Mouse (Mus musculus): ENCODE measurements at regions not wholly inside any gene's neighbourhood (a gene's known extent, or its start where the extent isn't known, plus 50 kb on each side); places are given as distances from the start of the nearest gene placed in this dataset.
A peak's percentile ranks its signal among the peaks of the same experiment; 100 is the strongest.
"Not testable (repeated sequence)": the region's sequence is repeated elsewhere in the genome, so short reads cannot be mapped to it uniquely, and the experiment has no call there.

- not testable (repeated sequence) for H3K4me3 ChIP-seq (replicated peaks); H3K4me1 ChIP-seq (replicated peaks); H3K4me2 ChIP-seq; H3K36me3 ChIP-seq; H3K27me3 ChIP-seq; ATAC-seq (ENCODE audit: low read depth); DNase-seq; H3K9me3 ChIP-seq (replicated peaks); H3K27ac ChIP-seq; H3K9ac ChIP-seq
- 34% methylated on average over 7 of the region's 7 CpGs for WGBS (ENCODE audit: insufficient replicate concordance)
Observed at GRCm38 (mm10) chr14:53635206-53635605, 618.7 kb downstream of the Dad1 start.

GRCm38 (mm10) chr14:53634320-53634979, 619.5 kb downstream of the Dad1 start:
- not testable (repeated sequence) for H3K9me3 ChIP-seq (replicated peaks); H3K36me3 ChIP-seq; H3K4me1 ChIP-seq (replicated peaks); H3K27ac ChIP-seq; H3K27me3 ChIP-seq; H3K4me3 ChIP-seq (replicated peaks); ATAC-seq (ENCODE audit: low read depth); H3K4me2 ChIP-seq; H3K9ac ChIP-seq
- peak; percentile 44 for DNase-seq
- WGBS (ENCODE audit: insufficient replicate concordance), result 21% methylated on average over 5 of the region's 5 CpGs

GRCm38 (mm10) chr14:53633743-53634142, 620.2 kb downstream of the Dad1 start:
- 38% methylated on average over 1 of the region's 1 CpGs for WGBS (ENCODE audit: insufficient replicate concordance)
- H3K4me2 ChIP-seq; DNase-seq; ATAC-seq (ENCODE audit: low read depth); H3K27ac ChIP-seq; H3K9ac ChIP-seq; H3K36me3 ChIP-seq; H3K27me3 ChIP-seq; H3K4me1 ChIP-seq (replicated peaks); H3K4me3 ChIP-seq (replicated peaks); H3K9me3 ChIP-seq (replicated peaks): not testable (repeated sequence)

- not testable (repeated sequence) for H3K9ac ChIP-seq; H3K27me3 ChIP-seq; H3K4me3 ChIP-seq (replicated peaks); H3K9me3 ChIP-seq (replicated peaks); H3K27ac ChIP-seq; H3K4me1 ChIP-seq (replicated peaks); H3K36me3 ChIP-seq; H3K4me2 ChIP-seq; ATAC-seq (ENCODE audit: low read depth)
- WGBS (ENCODE audit: insufficient replicate concordance), result 37% methylated on average over 4 of the region's 4 CpGs
- DNase-seq, result peak; percentile 15
Observed at GRCm38 (mm10) chr14:53621376-53621775, 632.5 kb downstream of the Dad1 start.

- H3K9me3 ChIP-seq (replicated peaks); H3K4me3 ChIP-seq (replicated peaks); H3K9ac ChIP-seq; H3K27ac ChIP-seq; H3K4me1 ChIP-seq (replicated peaks); H3K36me3 ChIP-seq; H3K4me2 ChIP-seq; DNase-seq; H3K27me3 ChIP-seq; ATAC-seq (ENCODE audit: low read depth): not testable (repeated sequence)
- 31% methylated on average over 3 of the region's 3 CpGs for WGBS (ENCODE audit: insufficient replicate concordance)
Observed at GRCm38 (mm10) chr14:53616061-53616460, 637.8 kb downstream of the Dad1 start.

GRCm38 (mm10) chr14:53614341-53614740, 639.6 kb downstream of the Dad1 start:
- DNase-seq, result no peak
- no peak for ATAC-seq (ENCODE audit: low read depth)
- H3K9me3 ChIP-seq (replicated peaks), result no peaks in the 10 kb centered on the region

GRCm38 (mm10) chr14:53599299-53599698, 654.6 kb downstream of the Dad1 start:
- not testable (repeated sequence) for H3K4me2 ChIP-seq; H3K27ac ChIP-seq; H3K9me3 ChIP-seq (replicated peaks); H3K27me3 ChIP-seq; H3K9ac ChIP-seq; H3K4me3 ChIP-seq (replicated peaks); DNase-seq; H3K36me3 ChIP-seq; H3K4me1 ChIP-seq (replicated peaks); ATAC-seq (ENCODE audit: low read depth)
- WGBS (ENCODE audit: insufficient replicate concordance), result 27% methylated on average over 3 of the region's 3 CpGs

More at GRCm38 (mm10) chr14:53614341-53614740, 639.6 kb downstream of the Dad1 start:
- Histone ChIP-seq H3K4me1 (replicated peaks) (no peaks in the 10 kb centered on the region), H3K4me3 (replicated peaks) (no peak overlapping the region), H3K9ac (no peak overlapping the region), H3K36me3 (no peaks in the 10 kb centered on the region), H3K27me3 (no peaks in the 10 kb centered on the region), H3K27ac (no peak overlapping the region), H3K4me2 (no peak overlapping the region)

GRCm38 (mm10) chr14:53597287-53597686, 656.6 kb downstream of the Dad1 start:
- H3K36me3 ChIP-seq; H3K4me3 ChIP-seq (replicated peaks); H3K27ac ChIP-seq; DNase-seq; H3K9ac ChIP-seq; H3K9me3 ChIP-seq (replicated peaks); ATAC-seq (ENCODE audit: low read depth); H3K4me1 ChIP-seq (replicated peaks); H3K27me3 ChIP-seq; H3K4me2 ChIP-seq: not testable (repeated sequence)

GRCm38 (mm10) chr14:53590601-53591000, 663.3 kb downstream of the Dad1 start:
- 30% methylated on average over 6 of the region's 6 CpGs for WGBS (ENCODE audit: insufficient replicate concordance)
- not testable (repeated sequence) for H3K4me3 ChIP-seq (replicated peaks); H3K27me3 ChIP-seq; H3K36me3 ChIP-seq; DNase-seq; H3K9ac ChIP-seq; H3K4me1 ChIP-seq (replicated peaks); H3K4me2 ChIP-seq; H3K9me3 ChIP-seq (replicated peaks); ATAC-seq (ENCODE audit: low read depth); H3K27ac ChIP-seq

- not testable (repeated sequence) for H3K9ac ChIP-seq; H3K4me1 ChIP-seq (replicated peaks); H3K36me3 ChIP-seq; H3K9me3 ChIP-seq (replicated peaks); H3K4me3 ChIP-seq (replicated peaks); H3K4me2 ChIP-seq; DNase-seq; ATAC-seq (ENCODE audit: low read depth); H3K27ac ChIP-seq; H3K27me3 ChIP-seq
- 70% methylated on average over 6 of the region's 6 CpGs for WGBS (ENCODE audit: insufficient replicate concordance)
Observed at GRCm38 (mm10) chr14:53582528-53582927, 671.4 kb downstream of the Dad1 start.

- not testable (repeated sequence) for DNase-seq; ATAC-seq (ENCODE audit: low read depth); H3K4me3 ChIP-seq (replicated peaks); H3K4me1 ChIP-seq (replicated peaks); H3K27me3 ChIP-seq; H3K9ac ChIP-seq; H3K27ac ChIP-seq; H3K4me2 ChIP-seq; H3K36me3 ChIP-seq; H3K9me3 ChIP-seq (replicated peaks)
- WGBS (ENCODE audit: insufficient replicate concordance), result 29% methylated on average over 3 of the region's 3 CpGs
Observed at GRCm38 (mm10) chr14:53581734-53582133, 672.2 kb downstream of the Dad1 start.

GRCm38 (mm10) chr14:53576927-53577326, 677.0 kb downstream of the Dad1 start:
- not testable (repeated sequence) for H3K4me1 ChIP-seq (replicated peaks); H3K36me3 ChIP-seq; H3K27ac ChIP-seq; DNase-seq; ATAC-seq (ENCODE audit: low read depth); H3K4me3 ChIP-seq (replicated peaks); H3K9me3 ChIP-seq (replicated peaks); H3K4me2 ChIP-seq; H3K9ac ChIP-seq; H3K27me3 ChIP-seq
- 74% methylated on average over 1 of the region's 1 CpGs for WGBS (ENCODE audit: insufficient replicate concordance)

Measured in liver, embryonic 13.5 days (tissue).